Mouse (Mus musculus) heart, embryonic 15.5 days (tissue): Measurements from ENCODE around the gene Epas1. TPM values are rescaled to one million over a fixed set of nuclear protein-coding genes. Genes with fewer than 3 reads are reported as not detected.

Experiments
- ATAC-seq: fragments of 200-750 bp; cut with Nextera tagmentation; replicated peaks from 2 replicates; pipeline ENCODE4 v1.8.0; 2017; ENCODE audit warnings: low read depth, moderate TSS enrichment; ENCODE audit not compliant: insufficient number of reproducible peaks, insufficient read depth, low FRiP score
- H3K27ac ChIP-seq: fragments of 300-500 bp; sonication (generic); 2 replicates; pipeline ENCODE4 v1.5.1; 2015; ENCODE audit warnings: mild to moderate bottlenecking, inconsistent platforms
- H3K27me3 ChIP-seq: fragments of 300-500 bp; sonication (generic); 2 replicates; pipeline ENCODE4 v1.6.1; 2015; ENCODE audit warnings: inconsistent platforms
- H3K36me3 ChIP-seq: fragments of 300-500 bp; sonication (generic); 2 replicates; pipeline ENCODE4 v1.6.1; 2015; ENCODE audit warnings: mild to moderate bottlenecking, inconsistent platforms
- H3K4me1 ChIP-seq: fragments of 300-500 bp; sonication (generic); replicated peaks from 2 replicates; pipeline ENCODE4 v1.6.1; 2015; ENCODE audit warnings: inconsistent platforms
- H3K4me2 ChIP-seq: fragments of 300-500 bp; sonication (generic); 2 replicates; pipeline ENCODE4 v1.6.1; 2015; ENCODE audit warnings: inconsistent platforms, mild to moderate bottlenecking, moderate library complexity
- H3K4me3 ChIP-seq: fragments of 300-500 bp; sonication (generic); 2 replicates; pipeline ENCODE4 v1.5.1; 2015; ENCODE audit warnings: mild to moderate bottlenecking, inconsistent platforms
- H3K9ac ChIP-seq: fragments of 300-500 bp; sonication (generic); 2 replicates; pipeline ENCODE4 v1.6.1; 2015; ENCODE audit warnings: mild to moderate bottlenecking, inconsistent platforms
- H3K9me3 ChIP-seq: fragments of 300-500 bp; sonication (generic); replicated peaks from 2 replicates; pipeline ENCODE4 v1.6.1; 2016; ENCODE audit warnings: inconsistent platforms
- WGBS: fragments of 180-500 bp; shearing (Covaris S2); methylation state at CpG from one replicate; pipeline ENCODE4 v1.1.7; 2015; ENCODE audit warnings: mixed read lengths; 5-methylcytosine and 5-hydroxymethylcytosine counted together
- polyA plus RNA-seq: library from polyadenylated mRNA; unstranded; fragments of >200 nt; fragmentation: Nextera tagmentation; extraction: Ambion mirVana; gene quantifications from 2 replicates; pipeline ENCODE4 v1.2.1, GENCODE M21; 2015

Gene Epas1
- 7.1 and 8.0 TPM in 2 replicates for polyA plus RNA-seq

- Histone ChIP-seq H3K4me1 (peaks cover 27% of the 10 kb centered on the region), H3K9me3 (no peaks in the 10 kb centered on the region), H3K27ac (peak within 1 kb of the TSS; percentile 78), H3K27me3 (peaks cover 32% of the 10 kb centered on the region; the same call in 1 of the 2 replicates), H3K9ac (peak within 1 kb of the TSS; percentile 63), H3K4me3 (peak within 1 kb of the TSS; percentile 72), H3K4me2 (peak within 1 kb of the TSS; percentile 98), H3K36me3 (no peaks in the 10 kb centered on the region)
- WGBS, result under 1% methylated on average over 60 of the region's 60 CpGs
- peak; percentile 97 for ATAC-seq
These were observed at the start of gene Epas1 for GRCm38 (mm10) chr17:86753130-86753821. Epas1 (plus strand) TSS chr17:86753700.

- no peak for ATAC-seq
- H3K4me2 ChIP-seq, result no peak overlapping the region
- no peaks in the 10 kb centered on the region; the same call in 1 of the 2 replicates for H3K4me1 ChIP-seq
- H3K9me3 ChIP-seq, result no peaks in the 10 kb centered on the region
- H3K27ac ChIP-seq, result no peak overlapping the region
- H3K9ac ChIP-seq, result no peak overlapping the region
- H3K36me3 ChIP-seq, result no peaks in the 10 kb centered on the region
- 73% methylated on average over 3 of the region's 3 CpGs for WGBS
- no peaks in the 10 kb centered on the region for H3K27me3 ChIP-seq
- no peak overlapping the region for H3K4me3 ChIP-seq
These were observed 48.3 kb upstream of the Epas1 start for GRCm38 (mm10) chr17:86705236-86705635.

- Histone ChIP-seq H3K36me3 (no peaks in the 10 kb centered on the region), H3K4me3 (no peak overlapping the region), H3K27me3 (no peaks in the 10 kb centered on the region), H3K9ac (no peak overlapping the region), H3K4me1 (no peaks in the 10 kb centered on the region; the same call in 1 of the 2 replicates), H3K4me2 (no peak overlapping the region), H3K27ac (no peak overlapping the region), H3K9me3 (no peaks in the 10 kb centered on the region)
- 62% methylated on average over 1 of the region's 1 CpGs for WGBS
- no peak for ATAC-seq
These were observed 47.0 kb upstream of the Epas1 start for GRCm38 (mm10) chr17:86706467-86706866.

- H3K9ac ChIP-seq, result no peak overlapping the region
- peaks cover 15% of the 10 kb centered on the region for H3K4me1 ChIP-seq
- no peak overlapping the region for H3K4me2 ChIP-seq
- ATAC-seq, result no peak
- H3K27me3 ChIP-seq, result no peaks in the 10 kb centered on the region
- 81% methylated on average over 8 of the region's 8 CpGs for WGBS
- no peak overlapping the region for H3K27ac ChIP-seq
- no peaks in the 10 kb centered on the region for H3K36me3 ChIP-seq
- H3K9me3 ChIP-seq, result no peaks in the 10 kb centered on the region
- no peak overlapping the region for H3K4me3 ChIP-seq
These were observed 43.7 kb upstream of the Epas1 start for GRCm38 (mm10) chr17:86709803-86710202.

GRCm38 (mm10) chr17:86710379-86710778, 43.1 kb upstream of the Epas1 start:
- Histone ChIP-seq H3K4me1 (peaks cover 15% of the 10 kb centered on the region), H3K9ac (no peak overlapping the region), H3K4me2 (no peak overlapping the region), H3K9me3 (no peaks in the 10 kb centered on the region), H3K36me3 (no peaks in the 10 kb centered on the region), H3K27ac (no peak overlapping the region), H3K4me3 (no peak overlapping the region), H3K27me3 (no peaks in the 10 kb centered on the region)
- no peak for ATAC-seq
- 70% methylated on average over 8 of the region's 8 CpGs for WGBS

GRCm38 (mm10) chr17:86711949-86712348, 41.6 kb upstream of the Epas1 start:
- Histone ChIP-seq H3K27ac (peak overlapping the region; percentile 30; the same call in 1 of the 2 replicates), H3K36me3 (no peaks in the 10 kb centered on the region), H3K9ac (no peak overlapping the region), H3K4me2 (no peak overlapping the region), H3K9me3 (no peaks in the 10 kb centered on the region), H3K4me1 (peaks cover 15% of the 10 kb centered on the region), H3K4me3 (no peak overlapping the region), H3K27me3 (no peaks in the 10 kb centered on the region)
- ATAC-seq, result peak; percentile 62; the same call in 1 of the 2 replicates
- 20% methylated on average over 5 of the region's 5 CpGs for WGBS

GRCm38 (mm10) chr17:86712601-86713000, 40.9 kb upstream of the Epas1 start:
- Histone ChIP-seq H3K27ac (0 out of 2 replicates have a peak overlapping the region, but pooled peaks have one; percentile 30), H3K4me2 (no peak overlapping the region), H3K9me3 (no peaks in the 10 kb centered on the region), H3K4me3 (no peak overlapping the region), H3K36me3 (no peaks in the 10 kb centered on the region), H3K9ac (no peak overlapping the region), H3K4me1 (peaks cover 15% of the 10 kb centered on the region), H3K27me3 (no peaks in the 10 kb centered on the region)
- no peak for ATAC-seq
- 79% methylated on average over 8 of the region's 8 CpGs for WGBS

- H3K9me3 ChIP-seq, result no peaks in the 10 kb centered on the region
- no peak overlapping the region for H3K27ac ChIP-seq
- no peak overlapping the region for H3K4me3 ChIP-seq
- no peak; the same call in 1 of the 2 replicates for ATAC-seq
- no peaks in the 10 kb centered on the region for H3K27me3 ChIP-seq
- WGBS, result 4% methylated on average over 8 of the region's 8 CpGs
- H3K4me1 ChIP-seq, result peaks cover 15% of the 10 kb centered on the region
- no peaks in the 10 kb centered on the region for H3K36me3 ChIP-seq
- no peak overlapping the region for H3K4me2 ChIP-seq
- no peak overlapping the region for H3K9ac ChIP-seq
These were observed 39.9 kb upstream of the Epas1 start for GRCm38 (mm10) chr17:86713591-86713990.

- H3K4me2 ChIP-seq, result no peak overlapping the region
- H3K4me3 ChIP-seq, result no peak overlapping the region
- H3K9me3 ChIP-seq, result no peaks in the 10 kb centered on the region
- H3K36me3 ChIP-seq, result no peaks in the 10 kb centered on the region
- no peak for ATAC-seq
- WGBS, result 56% methylated on average over 8 of the region's 8 CpGs
- H3K27me3 ChIP-seq, result no peaks in the 10 kb centered on the region
- H3K4me1 ChIP-seq, result no peaks in the 10 kb centered on the region
- no peak overlapping the region for H3K27ac ChIP-seq
- no peak overlapping the region for H3K9ac ChIP-seq
These were observed 28.6 kb upstream of the Epas1 start for GRCm38 (mm10) chr17:86724786-86725415.

- no peak for ATAC-seq
- no peaks in the 10 kb centered on the region for H3K9me3 ChIP-seq
- WGBS, result 75% methylated on average over 7 of the region's 7 CpGs
These were observed 27.0 kb upstream of the Epas1 start for GRCm38 (mm10) chr17:86726480-86726879.

GRCm38 (mm10) chr17:86727031-86727430, 26.5 kb upstream of the Epas1 start:
- H3K9ac ChIP-seq, result no peak overlapping the region
- no peak overlapping the region for H3K4me3 ChIP-seq
- H3K9me3 ChIP-seq, result no peaks in the 10 kb centered on the region

More at GRCm38 (mm10) chr17:86726480-86726879, 27.0 kb upstream of the Epas1 start:
- Histone ChIP-seq H3K4me3 (no peak overlapping the region), H3K36me3 (no peaks in the 10 kb centered on the region), H3K27me3 (no peaks in the 10 kb centered on the region), H3K27ac (no peak overlapping the region), H3K4me2 (no peak overlapping the region), H3K9ac (no peak overlapping the region), H3K4me1 (no peaks in the 10 kb centered on the region)

More at GRCm38 (mm10) chr17:86727031-86727430, 26.5 kb upstream of the Epas1 start:
- Histone ChIP-seq H3K4me1 (peaks cover 3% of the 10 kb centered on the region), H3K4me2 (no peak overlapping the region), H3K27ac (no peak overlapping the region), H3K36me3 (no peaks in the 10 kb centered on the region), H3K27me3 (no peaks in the 10 kb centered on the region)
- ATAC-seq, result no peak
- WGBS, result 82% methylated on average over 7 of the region's 7 CpGs
